Mouse (Mus musculus): ENCODE data around the gene Cypt2.

Cypt2 gene

GRCm38 (mm10) chrX:105499472-105499871 is at the start of gene Cypt2:
Gene Cypt2, plus strand, starts transcription at chrX:105499772.
- 88% methylated on average over 4 of the region's 4 CpGs for WGBS

GRCm38 (mm10) chrX:105546234-105546633 is 46.7 kb downstream of the Cypt2 start:
- 67% methylated on average over 6 of the region's 6 CpGs for WGBS
